Mouse (Mus musculus) MEL (cell line): ENCODE data around the gene Dlg5. TPM values are rescaled to one million over a fixed set of nuclear protein-coding genes. Genes with fewer than 3 reads are reported as not detected.

Source experiments
- DNase-seq: peaks from one replicate; pipeline ENCODE4 v3.0.0; 2011; ENCODE audit warnings: low read depth, low spot score
- H3K27ac ChIP-seq: 2 replicates; pipeline ENCODE4 v1.5.1; 2012; ENCODE audit warnings: low read depth, mild to moderate bottlenecking, control low read depth, low read length, moderate library complexity; ENCODE audit not compliant: control insufficient read depth
- H3K27me3 ChIP-seq, 2 experiments: fragments of 150-350 bp in 1 of 2; sonication (generic) in 1 of 2; 2 replicates each; pipeline ENCODE4 v1.6.1; 2012; ENCODE audit warnings: low read length in 2 of 2, mild to moderate bottlenecking in 2 of 2, improper control_type of control experiment in 1 of 2, moderate library complexity in 1 of 2; ENCODE audit not compliant: insufficient read depth in 2 of 2, control insufficient read depth in 1 of 2
- H3K36me3 ChIP-seq, 2 experiments: 2 replicates each; pipeline ENCODE4 v1.6.1; 2012 to 2014; ENCODE audit warnings: low read length in 2 of 2, improper control_type of control experiment in 1 of 2, inconsistent platforms in 1 of 2, mild to moderate bottlenecking in 1 of 2; ENCODE audit not compliant: insufficient read depth in 2 of 2, control insufficient read depth in 1 of 2
- H3K4me1 ChIP-seq, 2 experiments: fragments of 150-350 bp in 1 of 2; sonication (generic) in 1 of 2; 2 replicates each; pipeline ENCODE4 v1.6.1; 2012; ENCODE audit warnings: low read length in 2 of 2, improper control_type of control experiment in 1 of 2, mild to moderate bottlenecking in 1 of 2; ENCODE audit not compliant: insufficient read depth in 2 of 2, control insufficient read depth in 1 of 2
- H3K4me3 ChIP-seq, 2 experiments: fragments of 150-350 bp in 1 of 2; sonication (generic) in 1 of 2; 2 replicates each; pipeline ENCODE4 v1.5.1; 2012; ENCODE audit warnings: low read depth in 2 of 2, low read length in 2 of 2, mild to moderate bottlenecking in 2 of 2, moderate library complexity in 2 of 2, control low read depth in 1 of 2, improper control_type of control experiment in 1 of 2; ENCODE audit not compliant: control insufficient read depth in 1 of 2, insufficient read depth in 1 of 2
- H3K79me2 ChIP-seq: 2 replicates; pipeline ENCODE4 v1.6.1; 2012; ENCODE audit warnings: mild to moderate bottlenecking, low read length, moderate library complexity; ENCODE audit not compliant: control insufficient read depth, poor library complexity, insufficient read depth
- H3K9ac ChIP-seq: 2 replicates; pipeline ENCODE4 v1.6.1; 2012; ENCODE audit warnings: low read depth, mild to moderate bottlenecking, control low read depth, low read length, moderate library complexity; ENCODE audit not compliant: control insufficient read depth, poor library complexity, severe bottlenecking
- H3K9me3 ChIP-seq: fragments of 150-350 bp; sonication (generic); replicated peaks from 2 replicates; pipeline ENCODE4 v1.6.1; 2012; ENCODE audit warnings: mild to moderate bottlenecking, low read length, improper control_type of control experiment, moderate library complexity; ENCODE audit not compliant: insufficient read depth
- BHLHE40 ChIP-seq: IDR thresholded peaks from 2 replicates; pipeline ENCODE4 v1.6.1; 2012; ENCODE audit warnings: low read depth, mild to moderate bottlenecking, inconsistent platforms, low read length, improper control_type of control experiment, borderline replicate concordance
- CHD2 ChIP-seq: IDR thresholded peaks from 2 replicates; pipeline ENCODE4 v1.6.1; 2011; ENCODE audit warnings: low read length, improper control_type of control experiment
- CTCF ChIP-seq, 3 experiments: IDR thresholded peaks in 2 of 3; conservative IDR thresholded peaks in 1 of 3; 2 replicates each; pipeline ENCODE4 v1.5.1; 2011 to 2012; ENCODE audit warnings: low read length in 3 of 3, low read depth in 2 of 3, mild to moderate bottlenecking in 2 of 3, improper control_type of control experiment in 1 of 3, inconsistent platforms in 1 of 3, mixed read lengths in 1 of 3, moderate library complexity in 1 of 3; ENCODE audit not compliant: control insufficient read depth in 1 of 3, insufficient read depth in 1 of 3, poor library complexity in 1 of 3, severe bottlenecking in 1 of 3
- E2F4 ChIP-seq: IDR thresholded peaks from 2 replicates; pipeline ENCODE4 v1.6.1; 2011; ENCODE audit warnings: low read depth, low read length, improper control_type of control experiment, borderline replicate concordance
- ELF1 ChIP-seq: IDR thresholded peaks from 2 replicates; pipeline ENCODE4 v1.6.1; 2014; ENCODE audit warnings: low read depth, mild to moderate bottlenecking, inconsistent platforms, low read length, improper control_type of control experiment, moderate library complexity
- ETS1 ChIP-seq: IDR thresholded peaks from 2 replicates; pipeline ENCODE4 v1.6.1; 2012; ENCODE audit warnings: low read depth, mild to moderate bottlenecking, inconsistent platforms, low read length, improper control_type of control experiment, moderate library complexity
- HCFC1 ChIP-seq: IDR thresholded peaks from 2 replicates; pipeline ENCODE4 v1.6.1; 2012; ENCODE audit warnings: low read depth, mild to moderate bottlenecking, inconsistent platforms, low read length, improper control_type of control experiment, moderate library complexity
- JUND ChIP-seq: IDR thresholded peaks from 2 replicates; pipeline ENCODE4 v1.6.1; 2011; ENCODE audit warnings: low read depth, mild to moderate bottlenecking, improper control_type of control experiment, low read length
- MAX ChIP-seq: IDR thresholded peaks from 2 replicates; pipeline ENCODE4 v1.6.1; 2011; ENCODE audit warnings: low read length, improper control_type of control experiment
- MAZ ChIP-seq: IDR thresholded peaks from 2 replicates; pipeline ENCODE4 v1.6.1; 2012; ENCODE audit warnings: low read depth, mild to moderate bottlenecking, inconsistent platforms, low read length, improper control_type of control experiment
- MXI1 ChIP-seq: IDR thresholded peaks from 2 replicates; pipeline ENCODE4 v1.6.1; 2011; ENCODE audit warnings: mild to moderate bottlenecking, low read depth, low read length, improper control_type of control experiment
- MYB ChIP-seq: IDR thresholded peaks from 2 replicates; pipeline ENCODE4 v1.6.1; 2011; ENCODE audit warnings: mild to moderate bottlenecking, low read depth, low read length, improper control_type of control experiment
- MYC ChIP-seq: IDR thresholded peaks from 2 replicates; pipeline ENCODE4 v1.6.1; 2011; ENCODE audit warnings: low read depth, mild to moderate bottlenecking, low read length, improper control_type of control experiment, moderate library complexity
- NRF1 ChIP-seq: IDR thresholded peaks from 2 replicates; pipeline ENCODE4 v1.6.1; 2014; ENCODE audit warnings: low read depth, mild to moderate bottlenecking, inconsistent platforms, low read length, improper control_type of control experiment, moderate library complexity; ENCODE audit not compliant: poor library complexity, insufficient read depth, severe bottlenecking
- POLR2AphosphoS2 ChIP-seq: IDR thresholded peaks from 2 replicates; pipeline ENCODE4 v1.6.1; 2011; ENCODE audit warnings: low read length, improper control_type of control experiment
- RCOR1 ChIP-seq: IDR thresholded peaks from 2 replicates; pipeline ENCODE4 v1.6.1; 2012; ENCODE audit warnings: low read depth, mild to moderate bottlenecking, inconsistent platforms, low read length, improper control_type of control experiment
- SIN3A ChIP-seq: IDR thresholded peaks from 2 replicates; pipeline ENCODE4 v1.6.1; 2012; ENCODE audit warnings: low read length, improper control_type of control experiment, inconsistent platforms
- TAL1 ChIP-seq: IDR thresholded peaks from 2 replicates; pipeline ENCODE4 v1.6.1; 2012; ENCODE audit warnings: mild to moderate bottlenecking, inconsistent platforms, low read length, moderate library complexity, mixed read lengths
- TBP ChIP-seq: IDR thresholded peaks from 2 replicates; pipeline ENCODE4 v1.8.0; 2011; ENCODE audit warnings: low read depth, low read length, improper control_type of control experiment
- ZC3H11A ChIP-seq: IDR thresholded peaks from 2 replicates; pipeline ENCODE4 v1.6.1; 2012; ENCODE audit warnings: low read depth, mild to moderate bottlenecking, inconsistent platforms, low read length, improper control_type of control experiment
- ZMIZ1 ChIP-seq: IDR thresholded peaks from 2 replicates; pipeline ENCODE4 v1.6.1; 2012; ENCODE audit warnings: low read depth, mild to moderate bottlenecking, inconsistent platforms, low read length, improper control_type of control experiment, moderate library complexity
- ZNF384 ChIP-seq: IDR thresholded peaks from 2 replicates; pipeline ENCODE4 v1.6.1; 2012; ENCODE audit warnings: low read depth, mild to moderate bottlenecking, inconsistent platforms, low read length, improper control_type of control experiment
- polyA plus RNA-seq, 2 experiments: library from polyadenylated mRNA; stranded (reverse) in 1 of 2; unstranded in 1 of 2; fragments of >175 nt in 1 of 2; fragments of >200 nt in 1 of 2; gene quantifications; 2 replicates each; pipeline versions ENCODE4 v1.2.1 to v1.2.4; 2012; ENCODE audit warnings: low replicate concordance in 2 of 2, low read depth in 1 of 2; ENCODE audit not compliant: insufficient read length in 2 of 2, insufficient read depth in 1 of 2, missing spikeins in 1 of 2
- total RNA-seq: library from RNA; depleted of rRNA; stranded (reverse); fragments of 300-350 nt; gene quantifications from 2 replicates; pipeline ENCODE4 v1.2.3, GENCODE M21; 2012

The Dlg5 gene
- total and polyA plus RNA-seq, 3 experiments: not detected

- Histone ChIP-seq H3K36me3 (no peaks in the 10 kb centered on the region), H3K79me2 (no peaks in the 10 kb centered on the region), H3K4me3 (no peak within 1 kb of the TSS), H3K9me3 (no peaks in the 10 kb centered on the region)
- no peak for DNase-seq
- TF ChIP-seq ZMIZ1 (no peak), SIN3A (no peak), BHLHE40 (no peak), JUND (no peak), ZC3H11A (no peak), CTCF (IDR thresholded peaks at IDR 0.05 in 2 of 3, conservative IDR thresholded peaks at IDR 0.05 in 1 of 3; ENCODE audit: control insufficient read depth in 1 of 3, insufficient read depth in 1 of 3, low read depth in 2 of 3, low read length in 3 of 3, poor library complexity in 1 of 3, severe bottlenecking in 1 of 3) (no peak), NRF1 (no peak), MAZ (no peak), POLR2AphosphoS2 (no peak)
- TF ChIP-seq, all 39 proteins: peak for 0
- Histone ChIP-seq H3K4me1 (no peaks in the 10 kb centered on the region), H3K27me3 (no peaks in the 10 kb centered on the region), H3K27ac (no peak within 1 kb of the TSS), H3K9ac (no peak within 1 kb of the TSS)
Observed at GRCm38 (mm10) chr14:24292914-24293313, 47.2 kb upstream of the Dlg5 start, which contains the start of gene E330034G19Rik. Gene E330034G19Rik (plus strand): TSS chr14:24293214.

- DNase-seq: no peak
- Histone ChIP-seq H3K4me3 (no peak overlapping the region), H3K27ac (no peak overlapping the region), H3K9me3 (no peaks in the 10 kb centered on the region), H3K79me2 (no peaks in the 10 kb centered on the region), H3K27me3 (no peaks in the 10 kb centered on the region), H3K36me3 (no peaks in the 10 kb centered on the region), H3K4me1 (no peaks in the 10 kb centered on the region), H3K9ac (no peak overlapping the region)
- no peak for TF ChIP-seq ZMIZ1
Observed at GRCm38 (mm10) chr14:24290726-24291125, 45.0 kb upstream of the Dlg5 start.

- Histone ChIP-seq H3K9ac (no peak overlapping the region), H3K9me3 (no peaks in the 10 kb centered on the region), H3K79me2 (no peaks in the 10 kb centered on the region), H3K4me1 (no peaks in the 10 kb centered on the region)
- no peak for DNase-seq
- TF ChIP-seq MXI1: no peak
- TF ChIP-seq MAX: no peak
- no peak for TF ChIP-seq ZNF384
- no peak for TF ChIP-seq HCFC1
- TF ChIP-seq RCOR1: no peak
- TF ChIP-seq CTCF (IDR thresholded peaks at IDR 0.05 in 2 of 3, conservative IDR thresholded peaks at IDR 0.05 in 1 of 3; ENCODE audit: control insufficient read depth in 1 of 3, insufficient read depth in 1 of 3, low read depth in 2 of 3, low read length in 3 of 3, poor library complexity in 1 of 3, severe bottlenecking in 1 of 3): no peak
- TF ChIP-seq TBP: no peak
- no peak for TF ChIP-seq CHD2
- no peak for TF ChIP-seq ETS1
- TF ChIP-seq TAL1: no peak
- no peak for TF ChIP-seq NRF1
- no peak for TF ChIP-seq E2F4
- no peak for TF ChIP-seq POLR2AphosphoS2
- TF ChIP-seq ELF1: no peak
- TF ChIP-seq JUND: no peak
- no peak for TF ChIP-seq BHLHE40
- no peak for TF ChIP-seq MYB
- TF ChIP-seq ZC3H11A: no peak
- no peak for TF ChIP-seq MYC
- TF ChIP-seq, all 39 proteins: peak for 0
- H3K27ac ChIP-seq: no peak overlapping the region
- H3K27me3 ChIP-seq: no peaks in the 10 kb centered on the region
- no peak overlapping the region for H3K4me3 ChIP-seq
- H3K36me3 ChIP-seq: no peaks in the 10 kb centered on the region
Observed at GRCm38 (mm10) chr14:24286136-24286535, 40.4 kb upstream of the Dlg5 start.
